ENCODE assay signal across 9 mouse cellular contexts in the genomic region with DNA sequence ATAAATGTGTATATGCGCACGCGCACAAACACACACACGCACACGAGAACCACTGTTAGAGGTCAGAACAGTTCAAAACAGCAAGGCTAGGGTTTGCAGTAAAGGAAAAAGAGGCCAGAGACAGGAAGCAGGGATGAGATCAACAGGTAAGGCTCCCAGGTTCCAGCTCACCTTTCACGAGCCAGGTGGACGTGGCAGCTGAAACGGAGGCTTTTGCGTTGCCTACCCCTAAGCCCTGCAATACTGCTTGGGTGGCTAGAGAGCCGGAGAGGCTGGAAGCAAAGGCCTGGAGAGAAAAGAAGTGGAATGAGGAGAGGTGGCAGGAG. TPM values are rescaled to one million over a fixed set of nuclear protein-coding genes. Genes with fewer than 3 reads are reported as not detected.
DNase-seq lines count a peak whose midpoint lies in the region; ATAC-seq and TF ChIP-seq lines count a peak whose summit lies in the region.
"Had no signal": no experiment of that assay in that cellular context is flagged by ENCODE, and none has a peak within 500 bp of the region (broad histone marks: within the 10 kb centered on the region; RNA-seq: fewer than 3 reads in every experiment).

No protein-coding gene starts in this region.

- H3K79me2 ChIP-seq in heart, adult 2 months (replicated peaks; ENCODE audit: control insufficient read depth, insufficient read depth, low read length) = no peaks in the 10 kb centered on the region; the same call in 1 of the 2 replicates

- H3K4me3 ChIP-seq in heart, adult 2 months = peak overlapping the region; percentile 92
- H3K4me3 ChIP-seq in forebrain, embryonic 13.5 days = peak overlapping the region; percentile 85
- peak overlapping the region; percentile 93 to 97 for H3K4me3 ChIP-seq in liver, embryonic 14.5 days (ENCODE audit: insufficient read depth in 1 of 2, low read depth in 2 of 2, low read length in 2 of 2)

- H3K4me1 ChIP-seq in heart, adult 2 months (ENCODE audit: control insufficient read depth, insufficient read depth, low read length) = peaks cover 3% of the 10 kb centered on the region
- peaks cover 26% of the 10 kb centered on the region for H3K4me1 ChIP-seq in forebrain, embryonic 13.5 days
- peaks cover 64 to 69% of the 10 kb centered on the region in 2 experiments for H3K4me1 ChIP-seq in liver, embryonic 14.5 days (replicated peaks; ENCODE audit: control insufficient read depth in 2 of 2, insufficient read depth in 2 of 2, low read length in 1 of 2)

- no peak for TF ChIP-seq POLR2A in heart, adult 2 months (IDR thresholded peaks at IDR 0.05; ENCODE audit: insufficient read depth, low read depth, low read length)

- intact Hi-C loops in heart, adult 2 months (cut with DNase I) = no loop called here

- H3K27me3 ChIP-seq in heart, adult 2 months (ENCODE audit: control insufficient read depth, insufficient read depth, low read length) = no peaks in the 10 kb centered on the region
- H3K27me3 ChIP-seq in forebrain, embryonic 13.5 days = no peaks in the 10 kb centered on the region
- H3K27me3 ChIP-seq in liver, embryonic 14.5 days (ENCODE audit: control insufficient read depth, insufficient read depth, low read length) = no peaks in the 10 kb centered on the region

- no peak for DNase-seq in heart, adult 2 months
- no peak for DNase-seq in heart, adult 8-10 months (ENCODE audit: low spot score)
- DNase-seq in 416B (ENCODE audit: low read depth) = peak; percentile 29
- DNase-seq in liver, embryonic 14.5 days (ENCODE audit: low read depth in 3 of 3, low spot score in 3 of 3) = no peak
- no peak for DNase-seq in embryo, embryonic 10 days (ENCODE audit: low spot score)
- DNase-seq in layer of hippocampus, postnatal 36 days = no peak

- H3K9ac ChIP-seq in heart, adult 2 months (ENCODE audit: low read depth, low read length) = peak overlapping the region; percentile 97
- peak overlapping the region; percentile 86 for H3K9ac ChIP-seq in forebrain, embryonic 13.5 days
- peak overlapping the region; percentile 84 for H3K9ac ChIP-seq in liver, embryonic 14.5 days (replicated peaks)

- 45% methylated on average over 10 of the region's 10 CpGs for WGBS in heart, adult 2 months
- 36% methylated on average over 10 of the region's 10 CpGs for WGBS in forebrain, embryonic 13.5 days
- 17% methylated on average over 10 of the region's 10 CpGs for WGBS in liver, embryonic 14.5 days (ENCODE audit: insufficient replicate concordance)

- no peaks in the 10 kb centered on the region for H3K36me3 ChIP-seq in heart, adult 2 months (ENCODE audit: control insufficient read depth, insufficient read depth, low read length)
- peaks cover 5% of the 10 kb centered on the region; the same call in 1 of the 2 replicates for H3K36me3 ChIP-seq in forebrain, embryonic 13.5 days (ENCODE audit: poor library complexity, severe bottlenecking)
- H3K36me3 ChIP-seq in liver, embryonic 14.5 days (replicated peaks; ENCODE audit: control insufficient read depth, insufficient read depth, low read depth) = peaks cover 17% of the 10 kb centered on the region

- no peak for TF ChIP-seq CTCF in heart, adult 2 months (IDR thresholded peaks at IDR 0.05)
- TF ChIP-seq CTCF in liver, embryonic 14.5 days (IDR thresholded peaks at IDR 0.05; ENCODE audit: low read depth) = no peak

- no peak overlapping the region; the same call in 1 of the 2 replicates for H3K27ac ChIP-seq in heart, adult 2 months
- peak overlapping the region; percentile 74; the same call in 1 of the 2 replicates for H3K27ac ChIP-seq in forebrain, embryonic 13.5 days
- peak overlapping the region; percentile 90 for H3K27ac ChIP-seq in liver, embryonic 14.5 days

- H3K4me2 ChIP-seq in forebrain, embryonic 13.5 days = peak overlapping the region; percentile 93
- H3K4me2 ChIP-seq in liver, embryonic 14.5 days (ENCODE audit: low read depth) = peak overlapping the region; percentile 87

- no peak for ATAC-seq in forebrain, embryonic 13.5 days
- peak; percentile 19; the same call in 1 of the 2 replicates for ATAC-seq in liver, embryonic 14.5 days (ENCODE audit: insufficient read depth)
- no peak for ATAC-seq in cerebellum, adult (ENCODE audit: insufficient number of reproducible peaks, low FRiP score, low TSS enrichment)

- TF ChIP-seq EP300 in heart, adult 2 months (IDR thresholded peaks at IDR 0.05; ENCODE audit: insufficient read depth, low read depth, low read length) = no peak
- no peak for TF ChIP-seq EP300 in liver, embryonic 14.5 days (IDR thresholded peaks at IDR 0.05; ENCODE audit: low read depth)

- no peaks in the 10 kb centered on the region for H3K9me3 ChIP-seq in forebrain, embryonic 13.5 days (replicated peaks)
- H3K9me3 ChIP-seq in liver, embryonic 14.5 days (ENCODE audit: control insufficient read depth, low read length) = no peaks in the 10 kb centered on the region

RNA-seq across cellular contexts. Expression of a gene that starts 0.7 kb away (rescaled TPM):
- 1 to 10 TPM; 6.2 to 6.5 TPM for total RNA-seq in heart, adult 2 months (2021)
- 12.1 and 12.7 TPM in 2 replicates for polyA plus RNA-seq in heart, adult 2 months (2012; rRNA removed)
- total RNA-seq in heart, adult 8-10 months (2022) = 1 to 10 TPM; 5.8 to 6.9 (median 6.5) TPM
- polyA plus RNA-seq in forebrain, embryonic 13.5 days (2015; fragmentation: Nextera tagmentation; extraction: Ambion mirVana) = 11.4 and 12.1 TPM in 2 replicates
- polyA plus RNA-seq in liver, embryonic 14.5 days (2012; rRNA removed) = 23.7 and 23.9 TPM in 2 replicates
- polyA plus RNA-seq in liver, embryonic 14.5 days (2014; fragmentation: Nextera tagmentation; extraction: Ambion mirVana) = 16.9 and 17.7 TPM in 2 replicates
- total RNA-seq in layer of hippocampus, postnatal 36 days (2021) = 10 to 100 TPM; 23.0 to 24.0 TPM

RNA-seq across cellular contexts. Expression of a gene that starts 31.8 kb away (rescaled TPM):
- total RNA-seq in heart, adult 2 months (2021) = not detected
- polyA plus RNA-seq in heart, adult 2 months (2012; rRNA removed) = 0.37 TPM in 1 of 2 replicates, not detected in the other
- not detected for total RNA-seq in heart, adult 8-10 months (2022)
- not detected in 2 replicates for polyA plus RNA-seq in forebrain, embryonic 13.5 days (2015; fragmentation: Nextera tagmentation; extraction: Ambion mirVana)
- 1.6 and 1.8 TPM in 2 replicates for polyA plus RNA-seq in liver, embryonic 14.5 days (2012; rRNA removed)
- 2.9 and 3.1 TPM in 2 replicates for polyA plus RNA-seq in liver, embryonic 14.5 days (2014; fragmentation: Nextera tagmentation; extraction: Ambion mirVana)
- total RNA-seq in layer of hippocampus, postnatal 36 days (2021) = not detected
- total RNA-seq: hematopoietic stem cell, adult 5-6 weeks had no signal

RNA-seq across cellular contexts. Expression of a gene that starts 50.6 kb away (rescaled TPM):
- total RNA-seq in heart, adult 2 months (2021) = 10 to 100 TPM; 14.3 to 20.1 TPM
- 26.2 and 28.2 TPM in 2 replicates for polyA plus RNA-seq in heart, adult 2 months (2012; rRNA removed)
- total RNA-seq in heart, adult 8-10 months (2022) = 10 to 100 TPM; 13.5 to 15.7 (median 14.6) TPM
- polyA plus RNA-seq in forebrain, embryonic 13.5 days (2015; fragmentation: Nextera tagmentation; extraction: Ambion mirVana) = 13.6 and 14.5 TPM in 2 replicates
- polyA plus RNA-seq in liver, embryonic 14.5 days (2012; rRNA removed) = 5.0 and 6.0 TPM in 2 replicates
- 7.8 and 8.5 TPM in 2 replicates for polyA plus RNA-seq in liver, embryonic 14.5 days (2014; fragmentation: Nextera tagmentation; extraction: Ambion mirVana)
- 10 to 100 TPM; 10.9 to 13.7 TPM for total RNA-seq in layer of hippocampus, postnatal 36 days (2021)

RNA-seq across cellular contexts. Expression of a gene that starts 59.4 kb away (rescaled TPM):
- 1 to 10 TPM; 3.2 to 3.6 TPM for total RNA-seq in heart, adult 2 months (2021)
- 1.7 and 2.2 TPM in 2 replicates for polyA plus RNA-seq in heart, adult 2 months (2012; rRNA removed)
- total RNA-seq in heart, adult 8-10 months (2022) = 1 to 10 TPM; 3.0 to 4.0 (median 3.6) TPM
- polyA plus RNA-seq in forebrain, embryonic 13.5 days (2015; fragmentation: Nextera tagmentation; extraction: Ambion mirVana) = 9.5 and 11.3 TPM in 2 replicates
- 0.92 and 1.1 TPM in 2 replicates for polyA plus RNA-seq in liver, embryonic 14.5 days (2012; rRNA removed)
- polyA plus RNA-seq in liver, embryonic 14.5 days (2014; fragmentation: Nextera tagmentation; extraction: Ambion mirVana) = 1.6 and 2.1 TPM in 2 replicates
- total RNA-seq in layer of hippocampus, postnatal 36 days (2021) = 1 to 10 TPM; 3.3 to 3.6 TPM
